Mouse (Mus musculus) embryonic stem cell, embryonic (primary cell): ENCODE data around the gene Ltbp1.

Experiments
- CTCF ChIA-PET, 4 experiments: fragments of 300-600 bp in 2 of 4; fragments of 350-600 bp in 2 of 4; sonication (Branson Sonifier 250); formaldehyde crosslinking; loops; one replicate each; lab custom pipeline; 2022; ENCODE audit warnings: inconsistent platforms in 2 of 4; lab: Charles Lee
- POLR2A ChIA-PET, 4 experiments: fragments of 300-600 bp in 2 of 4; fragments of 350-600 bp in 2 of 4; sonication (Branson Sonifier 250); formaldehyde crosslinking; loops; one replicate each; lab custom pipeline; 2022; ENCODE audit warnings: antibody characterized with exemption in 4 of 4, inconsistent platforms in 1 of 4; lab: Charles Lee

The Ltbp1 gene

DNA sequence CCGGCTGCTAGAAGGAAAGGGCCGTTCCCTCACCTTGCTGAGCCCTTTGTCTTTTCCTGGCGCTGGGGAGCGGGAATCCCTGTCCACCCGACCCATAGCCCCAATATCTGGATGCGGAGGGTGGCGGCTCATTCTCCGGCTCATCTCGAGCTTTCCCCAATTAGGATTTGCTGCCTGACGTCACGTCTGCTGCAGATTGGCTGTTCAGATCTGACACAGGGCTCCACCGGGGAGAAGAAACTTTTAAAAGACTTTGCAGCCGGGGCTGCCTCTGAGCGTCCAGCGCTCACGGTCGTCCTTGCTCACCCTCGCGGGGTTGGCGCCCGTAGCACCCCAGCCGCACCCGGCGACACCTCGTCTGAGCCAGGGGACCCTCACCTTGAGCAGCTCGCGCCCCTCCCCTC lies at the start of gene Ltbp1:
Gene Ltbp1, plus strand, starts transcription at position 288 of the 404 bp plus-strand sequence.
- POLR2A ChIA-PET: interaction anchor here in 3 of 4 experiments (0.6 to 2.0 kb wide), 23 partner anchors 10 to 1332 kb away, joined by 3 to 10 read pairs (median 3); partner anchors contain the start of genes Birc6 (in 1 of the 3) and Ttc27 (in 1 of the 3)
- CTCF ChIA-PET: interaction anchor here (0.6 to 2.5 kb wide), 25 partner anchors 10 to 647 kb away, joined by 3 to 20 read pairs (median 4); partner anchors contain the start of gene Fam98a (in 1 of the 4)

GRCm38 (mm10) chr17:74959481-74960245 lies 45.7 kb upstream of the Ltbp1 start:
- ChIA-PET POLR2A (interaction anchor here in 2 of 4 experiments (0.8 to 2.6 kb wide), 10 partner anchors 15 to 432 kb away, joined by 3 to 11 read pairs (median 4); partner anchors contain the start of genes Ltbp1 (in 2 of the 2) and Birc6 (in 1 of the 2)), CTCF (interaction anchor here in 1 of 4 experiments (0.6 kb wide), 1 partner anchor 10 kb away, joined by 3 read pairs; no protein-coding TSS in a partner anchor)

DNA sequence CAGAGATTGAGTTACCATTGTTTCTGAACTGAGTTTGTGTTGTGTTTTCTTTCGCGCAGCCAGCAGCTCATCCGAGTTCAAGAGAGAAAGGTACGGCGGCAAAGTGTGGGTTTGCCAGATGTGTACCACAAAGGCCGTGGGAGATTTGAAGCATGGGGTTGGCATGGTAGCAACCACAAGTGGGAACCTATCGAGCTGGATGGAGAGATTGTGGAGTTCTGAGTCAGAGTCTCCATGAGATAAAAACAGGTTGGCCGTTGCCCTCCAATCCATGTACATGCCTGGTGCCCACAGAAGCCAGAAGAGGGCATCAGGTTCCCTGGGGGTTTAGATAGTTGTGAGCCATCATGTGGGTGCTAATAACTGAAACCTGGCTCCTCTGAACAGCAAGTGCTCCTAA lies 42.1 kb upstream of the Ltbp1 start:
- CTCF ChIA-PET: interaction anchor here in 2 of 4 experiments (0.6 to 0.7 kb wide), 2 partner anchors 35 to 500 kb away, joined by 3 read pairs; no protein-coding TSS in a partner anchor

GRCm38 (mm10) chr17:74963861-74964260 lies 41.5 kb upstream of the Ltbp1 start:
- ChIA-PET POLR2A (no interaction called here), CTCF (no interaction called here)

More for the DNA sequence above, 42.1 kb upstream of the Ltbp1 start:
- POLR2A ChIA-PET: no interaction called here

DNA sequence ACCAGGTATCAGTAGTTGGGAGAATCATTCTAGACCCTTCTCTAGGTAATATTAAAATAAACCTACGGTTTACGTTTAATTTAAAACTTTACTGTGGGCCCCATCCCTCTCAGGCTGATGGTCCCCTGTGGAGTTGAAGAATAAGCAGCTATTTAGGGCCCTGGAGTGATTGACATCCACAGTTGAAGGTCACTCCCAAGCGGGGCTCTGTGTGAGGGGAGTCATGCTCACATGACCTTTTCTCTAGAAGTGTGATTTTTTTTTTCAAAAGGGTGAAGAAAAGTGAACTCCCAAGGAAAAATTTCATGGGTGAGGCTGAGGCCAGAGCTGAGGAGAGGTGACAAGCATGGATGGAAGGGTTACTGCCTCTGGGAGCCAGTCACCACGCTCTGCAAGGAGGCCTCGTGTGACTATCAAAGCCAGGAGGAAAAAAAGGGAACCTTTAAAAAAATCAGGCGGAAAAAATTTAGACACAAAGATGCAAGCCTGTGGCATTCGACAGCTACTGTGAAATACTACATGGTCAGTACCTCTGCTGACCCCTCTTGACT lies 38.0 kb upstream of the Ltbp1 start:
- POLR2A ChIA-PET: interaction anchor here in 1 of 4 experiments (0.6 kb wide), 1 partner anchor 244 kb away, joined by 3 read pairs; no protein-coding TSS in a partner anchor
- CTCF ChIA-PET: no interaction called here

- ChIA-PET POLR2A (no interaction called here), CTCF (no interaction called here)
Measured at GRCm38 (mm10) chr17:74968152-74968712, 37.1 kb upstream of the Ltbp1 start.

DNA sequence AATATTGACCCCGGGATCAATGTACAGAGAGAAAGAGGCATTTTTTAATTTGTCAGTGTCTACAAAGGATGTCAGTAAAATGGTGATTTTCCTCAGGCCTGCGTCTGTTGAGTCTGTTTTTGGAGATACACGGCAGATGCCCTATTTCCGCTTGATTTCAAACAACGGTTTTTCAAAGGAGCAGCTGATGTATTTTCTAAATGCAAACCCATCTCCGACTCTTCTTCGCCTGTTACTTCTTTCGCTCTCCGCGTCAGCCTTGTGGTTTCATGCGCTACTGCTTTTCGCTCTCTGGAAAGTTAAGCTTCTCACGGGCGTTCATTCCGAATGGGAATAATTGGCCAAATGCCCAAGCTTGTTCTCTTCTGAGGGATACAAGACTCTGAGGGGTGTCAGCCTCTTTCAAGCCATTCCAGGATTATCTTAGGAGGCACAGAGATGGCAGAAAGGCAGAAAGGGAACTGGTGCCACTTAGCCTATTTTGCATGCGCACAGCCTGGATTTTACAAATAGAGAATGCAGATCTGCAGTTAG lies 36.6 kb upstream of the Ltbp1 start:
- ChIA-PET CTCF (no interaction called here), POLR2A (interaction anchor here in 1 of 4 experiments (0.6 kb wide), 1 partner anchor 110 kb away, joined by 4 read pairs; no protein-coding TSS in a partner anchor)

GRCm38 (mm10) chr17:74975192-74975591 lies 30.2 kb upstream of the Ltbp1 start:
- ChIA-PET CTCF (no interaction called here), POLR2A (no interaction called here)

- ChIA-PET CTCF (interaction anchor here in 1 of 4 experiments (0.6 kb wide), 1 partner anchor 14 kb away, joined by 4 read pairs; no protein-coding TSS in a partner anchor), POLR2A (no interaction called here)
Measured at GRCm38 (mm10) chr17:74976167-74976985, 29.0 kb upstream of the Ltbp1 start.

DNA sequence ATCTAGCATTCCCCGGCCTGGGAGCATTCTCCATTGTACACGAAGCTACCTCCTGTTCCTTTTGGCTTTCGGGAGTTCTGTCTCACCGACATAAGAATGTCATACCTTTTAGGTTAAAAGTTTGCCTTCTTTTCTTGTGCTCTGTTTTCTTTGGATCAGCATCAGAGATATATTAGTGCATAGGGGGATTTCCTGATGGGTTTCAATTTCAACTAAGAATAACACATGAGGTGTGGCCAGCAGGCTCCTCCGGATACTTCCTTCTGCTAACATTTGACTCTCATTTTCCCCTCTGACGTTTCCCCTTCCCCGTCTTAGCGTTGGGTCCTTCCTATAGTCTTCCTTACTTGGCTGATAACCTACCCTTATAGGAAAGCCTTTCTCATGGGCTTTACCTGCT lies 25.6 kb upstream of the Ltbp1 start:
- CTCF ChIA-PET: interaction anchor here in 1 of 4 experiments (0.5 kb wide), 1 partner anchor 43 kb away, joined by 3 read pairs; no protein-coding TSS in a partner anchor
- POLR2A ChIA-PET: no interaction called here

DNA sequence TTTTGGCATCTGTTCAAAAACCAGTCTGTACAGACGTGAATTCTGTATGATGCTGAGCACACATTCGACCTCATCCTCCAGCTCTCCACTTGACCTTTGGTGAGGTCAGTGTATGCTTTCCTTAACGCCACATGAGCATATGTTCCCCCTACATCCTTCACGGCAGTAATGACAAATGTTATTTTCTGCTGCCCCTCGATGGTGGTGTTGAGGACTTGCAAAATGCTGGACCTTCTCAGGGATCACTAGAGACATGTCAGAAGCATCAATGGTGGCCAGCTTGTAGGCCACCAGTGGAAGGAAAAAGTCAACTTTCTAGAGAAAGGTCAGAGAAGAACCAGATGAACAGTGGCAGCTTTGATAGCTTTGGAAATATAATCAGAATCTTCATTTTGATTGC lies 23.7 kb upstream of the Ltbp1 start:
- POLR2A ChIA-PET: no interaction called here
- CTCF ChIA-PET: no interaction called here

DNA sequence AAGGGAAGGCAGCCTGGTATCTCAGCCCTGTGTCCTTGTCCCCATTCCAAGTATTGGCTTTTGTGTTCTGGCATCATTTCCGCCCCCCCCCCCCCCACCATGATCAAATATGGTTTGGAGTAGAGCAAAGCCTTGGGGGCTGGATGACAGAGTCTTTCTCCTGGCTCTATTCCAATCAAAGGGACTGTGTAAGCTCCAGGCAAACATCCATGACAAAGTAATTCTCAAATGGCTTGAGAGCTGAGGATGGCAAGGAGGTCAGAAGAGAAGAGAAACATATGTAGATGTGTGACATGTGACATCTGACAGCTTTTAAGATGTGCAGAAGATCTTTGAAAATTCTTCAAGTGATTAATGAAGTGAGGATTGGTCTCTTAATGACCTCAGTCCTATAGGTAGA lies 22.5 kb upstream of the Ltbp1 start:
- CTCF ChIA-PET: interaction anchor here in 1 of 4 experiments (1.1 kb wide), 1 partner anchor 20 kb away, joined by 3 read pairs; no protein-coding TSS in a partner anchor
- POLR2A ChIA-PET: no interaction called here

- CTCF ChIA-PET: interaction anchor here in 1 of 4 experiments (1.1 kb wide), 1 partner anchor 19 kb away, joined by 3 read pairs; no protein-coding TSS in a partner anchor
Measured at GRCm38 (mm10) chr17:74984071-74984470, 21.3 kb upstream of the Ltbp1 start.

DNA sequence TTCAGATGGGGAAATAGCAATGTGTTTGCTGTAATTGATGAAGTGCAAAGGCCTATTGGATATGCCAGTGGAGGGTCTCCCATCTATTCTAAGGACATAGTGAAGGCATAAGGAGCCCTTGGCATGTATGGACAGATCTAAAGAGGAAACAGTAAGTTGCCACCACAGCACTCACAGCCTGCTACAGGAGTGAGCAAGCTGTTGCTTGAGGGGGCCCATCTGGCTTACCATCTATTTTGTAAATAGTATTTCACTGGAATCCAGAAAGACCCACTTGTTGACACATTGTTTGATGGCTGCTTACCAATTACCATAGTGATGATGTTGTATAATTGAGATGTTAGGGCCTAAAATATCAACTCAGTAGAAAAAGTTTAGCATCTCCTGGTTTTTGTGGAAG lies 20.7 kb upstream of the Ltbp1 start:
- ChIA-PET POLR2A (no interaction called here), CTCF (no interaction called here)

More at GRCm38 (mm10) chr17:74984071-74984470, 21.3 kb upstream of the Ltbp1 start:
- POLR2A ChIA-PET: no interaction called here

GRCm38 (mm10) chr17:74987067-74987466 lies 18.3 kb upstream of the Ltbp1 start:
- CTCF ChIA-PET: interaction anchor here in 1 of 4 experiments (0.6 kb wide), 1 partner anchor 15 kb away, joined by 6 read pairs; no protein-coding TSS in a partner anchor

GRCm38 (mm10) chr17:74989691-74990090 lies 15.7 kb upstream of the Ltbp1 start:
- ChIA-PET CTCF (no interaction called here), POLR2A (no interaction called here)

More at GRCm38 (mm10) chr17:74987067-74987466, 18.3 kb upstream of the Ltbp1 start:
- POLR2A ChIA-PET: no interaction called here

- CTCF ChIA-PET: no interaction called here
- POLR2A ChIA-PET: no interaction called here
Measured at GRCm38 (mm10) chr17:74990561-74990960, 14.8 kb upstream of the Ltbp1 start.
